Mouse (Mus musculus) heart, adult 2 months (tissue): ENCODE data around the gene Abcg1.

Experiments
- CTCF ChIP-seq: fragments of 200-600 bp; IDR thresholded peaks from 2 replicates; pipeline ENCODE4 v1.8.1; 2022; ENCODE audit warnings: antibody characterized with exemption, mild to moderate bottlenecking, moderate library complexity
- EP300 ChIP-seq: fragments of 200-500 bp; IDR thresholded peaks from 2 replicates; pipeline ENCODE4 v1.6.1; 2011; ENCODE audit warnings: low read depth, low read length, control low read depth; ENCODE audit not compliant: insufficient read depth

DNA sequence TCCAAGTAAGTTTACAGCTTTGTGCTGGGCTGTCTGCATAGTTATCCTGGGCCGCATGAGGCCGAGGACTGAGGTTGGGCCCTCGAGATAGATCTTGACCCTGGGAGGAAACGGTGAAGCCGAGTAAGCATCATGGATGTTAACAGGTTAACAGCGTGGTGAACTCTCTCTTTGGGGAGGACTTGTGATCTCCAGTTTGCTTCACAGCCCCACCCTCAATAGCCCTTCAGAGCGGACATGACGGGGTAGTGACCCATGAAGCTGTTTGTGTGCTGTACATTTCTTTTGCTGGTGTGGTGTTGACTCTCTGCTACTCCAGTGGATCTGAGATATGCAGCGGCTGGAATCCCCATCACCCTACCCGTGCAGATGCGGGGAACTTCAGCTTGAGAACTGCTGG is 21.1 kb downstream of the Abcg1 start:
- TF ChIP-seq EP300 = no peak
- no peak for TF ChIP-seq CTCF
